Mouse (Mus musculus) megakaryocyte, embryonic 14.5 days (primary cell): ENCODE results near the gene Npas1.

Experiments
- FLI1 ChIP-seq: IDR thresholded peaks from 2 replicates; pipeline ENCODE4 v1.6.1; 2012; ENCODE audit warnings: low read length, inconsistent platforms, mixed read lengths
- GATA1 ChIP-seq: IDR thresholded peaks from 3 replicates; pipeline ENCODE4 v1.6.1; 2012; ENCODE audit warnings: mixed read lengths, low read length, inconsistent platforms, borderline replicate concordance

DNA sequence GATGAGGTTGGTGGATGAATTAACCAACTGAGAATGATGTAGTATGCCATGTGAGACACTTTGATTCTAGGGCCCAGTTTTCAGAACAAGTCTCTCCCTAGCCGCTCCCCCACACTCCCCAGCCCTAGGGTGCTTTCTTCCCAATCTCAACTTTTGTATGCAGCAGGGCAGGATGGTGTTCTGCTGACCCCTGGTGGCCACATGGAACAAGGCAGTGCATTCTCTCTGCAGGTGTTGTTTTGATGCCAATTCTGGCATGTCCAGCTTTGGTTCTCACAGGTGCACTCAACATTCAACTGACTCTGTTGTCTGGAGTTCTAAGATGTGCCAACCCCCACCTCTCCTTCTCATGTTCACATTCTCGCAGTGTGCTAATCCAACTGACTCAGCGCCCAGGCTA, 14.2 kb upstream of the Npas1 start:
- TF ChIP-seq GATA1 (no peak), FLI1 (no peak)
